ENCODE assay signal across 8 mouse cellular contexts in the genomic region with DNA sequence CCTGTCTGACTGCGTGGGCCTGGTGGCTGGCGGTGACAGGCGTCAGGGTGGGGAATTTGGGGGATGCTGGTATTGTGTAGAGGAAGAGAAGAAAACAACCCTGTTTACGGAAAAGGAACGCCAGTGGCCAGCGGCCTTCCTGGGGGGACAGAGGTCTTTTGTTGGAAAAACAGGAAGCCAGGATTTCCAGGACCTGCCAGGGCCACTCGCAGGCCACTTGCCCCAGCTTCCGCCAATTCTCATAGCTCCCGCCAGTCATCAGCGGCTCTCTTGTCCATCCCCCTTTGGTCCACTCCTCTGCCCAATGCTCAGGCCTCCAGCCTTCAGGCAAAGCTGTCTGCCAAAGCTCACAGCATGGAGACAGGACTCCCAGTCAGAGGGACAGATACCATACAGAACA. TPM values are rescaled to one million over a fixed set of nuclear protein-coding genes. Genes with fewer than 3 reads are reported as not detected.
DNase-seq lines count a peak whose midpoint lies in the region; ATAC-seq and TF ChIP-seq lines count a peak whose summit lies in the region.

No protein-coding gene starts in this region.

- no peak for DNase-seq in hindbrain, postnatal 0 days (ENCODE audit: low spot score)
- DNase-seq in liver, embryonic 13.5 days = no peak
- DNase-seq in MN1 (ENCODE audit: low spot score) = no peak
- no peak for DNase-seq in testis, postnatal 14 days (ENCODE audit: low spot score)
- no peak for DNase-seq in right cerebral cortex, postnatal 36 days (ENCODE audit: low spot score in 2 of 2)

- peak overlapping the region; percentile 39; the same call in 1 of the 2 replicates for H3K27ac ChIP-seq in midbrain, embryonic 13.5 days
- H3K27ac ChIP-seq in midbrain, embryonic 15.5 days = no peak overlapping the region
- peak overlapping the region; percentile 77 for H3K27ac ChIP-seq in embryonic facial prominence, embryonic 15.5 days (replicated peaks)
- peak overlapping the region; percentile 61 for H3K27ac ChIP-seq in hindbrain, postnatal 0 days
- H3K27ac ChIP-seq in liver, embryonic 13.5 days = peak overlapping the region; percentile 58; the same call in 1 of the 2 replicates

- H3K36me3 ChIP-seq in midbrain, embryonic 13.5 days = no peaks in the 10 kb centered on the region
- H3K36me3 ChIP-seq in midbrain, embryonic 15.5 days (replicated peaks) = no peaks in the 10 kb centered on the region
- H3K36me3 ChIP-seq in embryonic facial prominence, embryonic 15.5 days = no peaks in the 10 kb centered on the region
- H3K36me3 ChIP-seq in hindbrain, postnatal 0 days (ENCODE audit: insufficient read depth, low read length) = no peaks in the 10 kb centered on the region
- no peaks in the 10 kb centered on the region for H3K36me3 ChIP-seq in liver, embryonic 13.5 days

- 67% methylated on average over 9 of the region's 10 CpGs for WGBS in midbrain, embryonic 13.5 days
- WGBS in midbrain, embryonic 15.5 days = 63% methylated on average over 10 of the region's 10 CpGs
- 50% methylated on average over 10 of the region's 10 CpGs for WGBS in embryonic facial prominence, embryonic 15.5 days
- 53% methylated on average over 10 of the region's 10 CpGs for WGBS in hindbrain, postnatal 0 days
- WGBS in liver, embryonic 13.5 days (ENCODE audit: insufficient replicate concordance) = 55% methylated on average over 10 of the region's 10 CpGs

- no peaks in the 10 kb centered on the region for H3K9me3 ChIP-seq in midbrain, embryonic 13.5 days
- H3K9me3 ChIP-seq in midbrain, embryonic 15.5 days = no peaks in the 10 kb centered on the region
- H3K9me3 ChIP-seq in embryonic facial prominence, embryonic 15.5 days (replicated peaks) = no peaks in the 10 kb centered on the region
- H3K9me3 ChIP-seq in hindbrain, postnatal 0 days (ENCODE audit: low read length) = no peaks in the 10 kb centered on the region
- no peaks in the 10 kb centered on the region for H3K9me3 ChIP-seq in liver, embryonic 13.5 days (replicated peaks)

- H3K4me3 ChIP-seq in midbrain, embryonic 13.5 days (replicated peaks) = no peak overlapping the region
- no peak overlapping the region for H3K4me3 ChIP-seq in midbrain, embryonic 15.5 days
- H3K4me3 ChIP-seq in embryonic facial prominence, embryonic 15.5 days (replicated peaks) = no peak overlapping the region
- no peak overlapping the region for H3K4me3 ChIP-seq in hindbrain, postnatal 0 days (ENCODE audit: low read length)
- H3K4me3 ChIP-seq in liver, embryonic 13.5 days (replicated peaks) = no peak overlapping the region

- peaks cover 21% of the 10 kb centered on the region for H3K4me1 ChIP-seq in midbrain, embryonic 13.5 days (replicated peaks)
- peaks cover 23% of the 10 kb centered on the region for H3K4me1 ChIP-seq in midbrain, embryonic 15.5 days
- H3K4me1 ChIP-seq in embryonic facial prominence, embryonic 15.5 days = peaks cover 27% of the 10 kb centered on the region
- H3K4me1 ChIP-seq in hindbrain, postnatal 0 days (ENCODE audit: insufficient read depth, low read length) = peaks cover 22% of the 10 kb centered on the region; the same call in 1 of the 2 replicates
- H3K4me1 ChIP-seq in liver, embryonic 13.5 days (replicated peaks) = peaks cover 31% of the 10 kb centered on the region

- H3K27me3 ChIP-seq in midbrain, embryonic 13.5 days = peaks cover 8% of the 10 kb centered on the region; the same call in 1 of the 2 replicates
- no peaks in the 10 kb centered on the region for H3K27me3 ChIP-seq in midbrain, embryonic 15.5 days (replicated peaks)
- H3K27me3 ChIP-seq in embryonic facial prominence, embryonic 15.5 days = no peaks in the 10 kb centered on the region
- H3K27me3 ChIP-seq in hindbrain, postnatal 0 days (ENCODE audit: insufficient read depth, low read length) = no peaks in the 10 kb centered on the region
- peaks cover 19% of the 10 kb centered on the region for H3K27me3 ChIP-seq in liver, embryonic 13.5 days

- H3K9ac ChIP-seq in midbrain, embryonic 13.5 days (replicated peaks) = no peak overlapping the region
- no peak overlapping the region for H3K9ac ChIP-seq in midbrain, embryonic 15.5 days
- H3K9ac ChIP-seq in embryonic facial prominence, embryonic 15.5 days = no peak overlapping the region
- H3K9ac ChIP-seq in hindbrain, postnatal 0 days (replicated peaks; ENCODE audit: low read length) = no peak overlapping the region
- no peak overlapping the region for H3K9ac ChIP-seq in liver, embryonic 13.5 days

- ATAC-seq in midbrain, embryonic 13.5 days = no peak
- ATAC-seq in midbrain, embryonic 15.5 days (replicated peaks) = no peak
- ATAC-seq in embryonic facial prominence, embryonic 15.5 days (ENCODE audit: insufficient number of reproducible peaks, low FRiP score, low TSS enrichment, low read depth) = no peak
- no peak for ATAC-seq in hindbrain, postnatal 0 days
- no peak for ATAC-seq in liver, embryonic 13.5 days (ENCODE audit: low read depth)

- no peak for TF ChIP-seq CTCF in hindbrain, postnatal 0 days (IDR thresholded peaks at IDR 0.05; ENCODE audit: low read depth)

- no peak overlapping the region for H3K4me2 ChIP-seq in midbrain, embryonic 13.5 days (replicated peaks)
- H3K4me2 ChIP-seq in midbrain, embryonic 15.5 days = no peak overlapping the region
- no peak overlapping the region for H3K4me2 ChIP-seq in embryonic facial prominence, embryonic 15.5 days (replicated peaks)
- no peak overlapping the region for H3K4me2 ChIP-seq in hindbrain, postnatal 0 days (ENCODE audit: low read depth, low read length)
- H3K4me2 ChIP-seq in liver, embryonic 13.5 days = no peak overlapping the region

RNA-seq across cellular contexts. Expression of a gene that starts 20.7 kb away (rescaled TPM):
- polyA plus RNA-seq in midbrain, embryonic 13.5 days (2015; fragmentation: Nextera tagmentation; extraction: Ambion mirVana) = 55.7 and 56.2 TPM in 2 replicates
- 60.7 and 69.3 TPM in 2 replicates for polyA plus RNA-seq in midbrain, embryonic 15.5 days (2015; fragmentation: Nextera tagmentation; extraction: Ambion mirVana)
- polyA plus RNA-seq in embryonic facial prominence, embryonic 15.5 days (2015; fragmentation: Nextera tagmentation; extraction: Ambion mirVana) = 86.5 and 87.7 TPM in 2 replicates
- total RNA-seq in hindbrain, postnatal 0 days (2014; rRNA removed) = 15.9 and 18.9 TPM in 2 replicates
- 38.9 and 40.1 TPM in 2 replicates for polyA plus RNA-seq in hindbrain, postnatal 0 days (2015; fragmentation: Nextera tagmentation; extraction: Ambion mirVana)
- 49.6 and 55.4 TPM in 2 replicates for polyA plus RNA-seq in liver, embryonic 13.5 days (2015; fragmentation: Nextera tagmentation; extraction: Ambion mirVana)

RNA-seq across cellular contexts. Expression of a gene that starts 21.0 kb away (rescaled TPM):
- polyA plus RNA-seq in midbrain, embryonic 13.5 days (2015; fragmentation: Nextera tagmentation; extraction: Ambion mirVana) = 7.4 and 7.5 TPM in 2 replicates
- 9.4 and 9.6 TPM in 2 replicates for polyA plus RNA-seq in midbrain, embryonic 15.5 days (2015; fragmentation: Nextera tagmentation; extraction: Ambion mirVana)
- polyA plus RNA-seq in embryonic facial prominence, embryonic 15.5 days (2015; fragmentation: Nextera tagmentation; extraction: Ambion mirVana) = 10.7 and 14.2 TPM in 2 replicates
- 12.7 and 17.4 TPM in 2 replicates for total RNA-seq in hindbrain, postnatal 0 days (2014; rRNA removed)
- 6.3 and 7.2 TPM in 2 replicates for polyA plus RNA-seq in hindbrain, postnatal 0 days (2015; fragmentation: Nextera tagmentation; extraction: Ambion mirVana)
- polyA plus RNA-seq in liver, embryonic 13.5 days (2015; fragmentation: Nextera tagmentation; extraction: Ambion mirVana) = 5.6 and 6.3 TPM in 2 replicates

RNA-seq across cellular contexts. Expression of a gene that starts 21.9 kb away (rescaled TPM):
- 42.0 and 47.6 TPM in 2 replicates for polyA plus RNA-seq in midbrain, embryonic 13.5 days (2015; fragmentation: Nextera tagmentation; extraction: Ambion mirVana)
- polyA plus RNA-seq in midbrain, embryonic 15.5 days (2015; fragmentation: Nextera tagmentation; extraction: Ambion mirVana) = 69.0 and 72.4 TPM in 2 replicates
- polyA plus RNA-seq in embryonic facial prominence, embryonic 15.5 days (2015; fragmentation: Nextera tagmentation; extraction: Ambion mirVana) = 63.0 and 64.8 TPM in 2 replicates
- total RNA-seq in hindbrain, postnatal 0 days (2014; rRNA removed) = 98.0 and 104 TPM in 2 replicates
- polyA plus RNA-seq in hindbrain, postnatal 0 days (2015; fragmentation: Nextera tagmentation; extraction: Ambion mirVana) = 69.8 TPM in 2 replicates
- 13.8 and 15.1 TPM in 2 replicates for polyA plus RNA-seq in liver, embryonic 13.5 days (2015; fragmentation: Nextera tagmentation; extraction: Ambion mirVana)
